Mouse (Mus musculus) hindbrain, postnatal 0 days (tissue): ENCODE measurements around the gene Fat3. TPM values are rescaled to one million over a fixed set of nuclear protein-coding genes. Genes with fewer than 3 reads are reported as not detected.

Experiments used
- ATAC-seq: fragments of 200-750 bp; cut with Nextera tagmentation; 2 replicates; pipeline ENCODE4 v1.8.0; 2017; ENCODE audit warnings: mild to moderate bottlenecking, moderate TSS enrichment, moderate library complexity
- DNase-seq: peaks from one replicate; pipeline ENCODE4 v3.0.0-alpha.2; 2015; ENCODE audit warnings: low spot score
- H3K27ac ChIP-seq: fragments of 300-500 bp; sonication (generic); 2 replicates; pipeline ENCODE4 v1.5.1; 2014; ENCODE audit warnings: mild to moderate bottlenecking
- H3K27me3 ChIP-seq: fragments of 300-500 bp; sonication (generic); 2 replicates; pipeline ENCODE4 v1.6.1; 2014; ENCODE audit warnings: low read length, mixed read lengths; ENCODE audit not compliant: insufficient read depth
- H3K36me3 ChIP-seq: fragments of 300-500 bp; sonication (generic); 2 replicates; pipeline ENCODE4 v1.6.1; 2014; ENCODE audit warnings: low read length, mixed read lengths; ENCODE audit not compliant: insufficient read depth
- H3K4me1 ChIP-seq: fragments of 300-500 bp; sonication (generic); 2 replicates; pipeline ENCODE4 v1.6.1; 2014; ENCODE audit warnings: antibody characterized with exemption, low read length, mixed read lengths; ENCODE audit not compliant: insufficient read depth
- H3K4me2 ChIP-seq: fragments of 300-500 bp; sonication (generic); 2 replicates; pipeline ENCODE4 v1.6.1; 2014; ENCODE audit warnings: low read depth, mild to moderate bottlenecking, low read length, moderate library complexity, mixed read lengths
- H3K4me3 ChIP-seq: fragments of 300-500 bp; sonication (generic); 2 replicates; pipeline ENCODE4 v1.5.1; 2014; ENCODE audit warnings: low read length
- H3K9ac ChIP-seq: fragments of 300-500 bp; sonication (generic); replicated peaks from 2 replicates; pipeline ENCODE4 v1.6.1; 2014; ENCODE audit warnings: mild to moderate bottlenecking, low read length, moderate library complexity, mixed read lengths
- H3K9me3 ChIP-seq: fragments of 300-500 bp; sonication (generic); 2 replicates; pipeline ENCODE4 v1.6.1; 2016; ENCODE audit warnings: low read length, mixed read lengths
- CTCF ChIP-seq: IDR thresholded peaks from 2 replicates; pipeline ENCODE4 v1.5.1; 2016; ENCODE audit warnings: antibody characterized with exemption, control low read depth, low read depth
- WGBS: fragments of 180-500 bp; shearing (Covaris S2); extraction: QIAGEN DNeasy Blood & Tissue Kit; methylation state at CpG from one replicate; pipeline ENCODE4 v1.1.7; 2014; 5-methylcytosine and 5-hydroxymethylcytosine counted together
- polyA plus RNA-seq: library from polyadenylated mRNA; unstranded; fragments of >200 nt; fragmentation: Nextera tagmentation; extraction: Ambion mirVana; gene quantifications from 2 replicates; pipeline ENCODE4 v1.2.1, GENCODE M21; 2015
- total RNA-seq: library from RNA; depleted of rRNA; stranded (reverse); fragments of >200 nt; gene quantifications from 2 replicates; pipeline ENCODE4 v1.2.3, GENCODE M21; 2014

The Fat3 gene
- total and polyA plus RNA-seq, 2 experiments from 2014 or later, result 4.7 to 36.4 TPM

DNA sequence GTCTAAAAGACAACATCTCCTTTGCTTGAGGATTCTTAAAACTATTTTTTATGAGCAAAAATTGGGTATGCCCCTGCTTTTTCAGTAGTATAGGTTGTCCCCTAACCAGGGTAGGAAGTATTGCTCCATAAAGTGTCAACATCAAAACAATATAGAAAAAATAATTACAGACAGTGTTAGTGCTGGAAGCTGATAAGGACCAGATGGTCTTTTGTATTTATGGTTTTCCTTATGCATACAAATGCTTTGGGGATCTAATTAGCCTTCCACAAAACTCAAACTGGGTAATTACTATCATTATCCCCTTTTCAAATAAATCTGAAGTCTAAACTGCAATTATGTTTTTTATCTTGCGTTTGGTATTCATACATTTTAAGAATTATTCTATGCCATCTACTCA is 368.5 kb downstream of the Fat3 start:
- Histone ChIP-seq H3K9ac (no peak overlapping the region), H3K4me2 (no peak overlapping the region), H3K4me3 (no peak overlapping the region), H3K36me3 (no peaks in the 10 kb centered on the region), H3K9me3 (no peaks in the 10 kb centered on the region), H3K27me3 (no peaks in the 10 kb centered on the region), H3K27ac (no peak overlapping the region), H3K4me1 (no peaks in the 10 kb centered on the region)
- DNase-seq (no peak), ATAC-seq (no peak)
- TF ChIP-seq CTCF, result no peak
- 89% methylated on average over 1 of the region's 1 CpGs for WGBS

DNA sequence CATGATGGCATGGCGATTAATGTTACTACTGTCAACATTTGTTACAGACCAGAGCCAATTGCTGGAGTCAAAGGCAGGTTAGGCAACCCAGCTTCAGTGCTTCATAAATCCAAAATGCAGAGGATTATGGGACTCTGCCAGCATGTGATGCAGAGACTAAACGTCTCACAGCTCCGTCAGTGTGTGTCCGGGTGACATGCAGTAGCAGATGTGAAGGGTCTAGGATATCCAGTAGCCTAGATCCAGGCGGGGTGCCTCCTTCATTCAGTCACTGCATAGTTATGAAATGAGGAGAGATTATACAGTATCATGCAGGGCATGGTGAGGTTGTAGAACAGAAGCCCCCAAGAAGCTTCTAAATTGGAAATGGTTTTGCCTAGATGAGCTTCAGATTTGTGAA is 379.3 kb downstream of the Fat3 start:
- Histone ChIP-seq H3K27ac (no peak overlapping the region), H3K4me2 (no peak overlapping the region), H3K9ac (no peak overlapping the region), H3K27me3 (no peaks in the 10 kb centered on the region), H3K9me3 (no peaks in the 10 kb centered on the region), H3K4me1 (no peaks in the 10 kb centered on the region), H3K36me3 (no peaks in the 10 kb centered on the region), H3K4me3 (no peak overlapping the region)
- no peak for DNase-seq
- 67% methylated on average over 5 of the region's 5 CpGs for WGBS
- ATAC-seq, result no peak
- no peak for TF ChIP-seq CTCF

DNA sequence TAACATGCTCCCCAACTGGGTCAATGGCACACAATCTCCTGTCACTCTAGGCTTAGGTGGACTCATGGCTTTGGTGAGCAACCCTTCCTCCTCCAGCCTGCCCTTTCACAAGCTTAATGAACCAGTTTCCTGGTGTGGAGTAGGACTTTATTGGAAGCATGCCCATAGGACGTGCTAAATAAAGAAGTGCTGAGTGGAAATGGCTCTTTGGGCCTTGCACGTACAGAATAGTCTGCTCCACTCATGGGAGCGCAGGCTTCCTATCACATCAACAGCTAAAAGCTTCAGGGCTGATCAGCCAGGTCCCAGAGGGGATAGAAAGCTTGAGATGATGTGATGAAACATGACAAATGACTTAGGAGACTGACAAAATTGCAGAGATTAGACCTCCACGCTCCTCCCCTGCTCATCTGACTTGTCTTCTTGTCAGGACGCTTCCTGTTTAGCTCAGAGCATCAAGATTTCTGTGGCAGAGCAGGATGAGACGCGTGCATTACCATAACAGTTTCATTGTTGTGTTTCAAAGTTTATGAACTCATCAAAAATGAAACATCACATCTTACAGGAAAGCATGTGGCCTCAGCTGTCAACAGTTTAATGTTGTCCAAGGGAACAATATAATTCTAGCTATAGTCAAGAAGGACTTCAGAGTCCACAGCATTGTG is 386.1 kb downstream of the Fat3 start:
- Histone ChIP-seq H3K9ac (no peak overlapping the region), H3K27ac (no peak overlapping the region), H3K4me1 (0 out of 2 replicates have a peak, but pooled peaks cover 3% of the 10 kb centered on the region), H3K4me2 (no peak overlapping the region), H3K4me3 (no peak overlapping the region), H3K27me3 (no peaks in the 10 kb centered on the region), H3K9me3 (no peaks in the 10 kb centered on the region), H3K36me3 (no peaks in the 10 kb centered on the region)
- no peak for TF ChIP-seq CTCF
- 55% methylated on average over 7 of the region's 7 CpGs for WGBS
- DNase-seq (peak; percentile 39), ATAC-seq (0 out of 2 replicates have a peak, but pooled peaks have one; percentile 27)

DNA sequence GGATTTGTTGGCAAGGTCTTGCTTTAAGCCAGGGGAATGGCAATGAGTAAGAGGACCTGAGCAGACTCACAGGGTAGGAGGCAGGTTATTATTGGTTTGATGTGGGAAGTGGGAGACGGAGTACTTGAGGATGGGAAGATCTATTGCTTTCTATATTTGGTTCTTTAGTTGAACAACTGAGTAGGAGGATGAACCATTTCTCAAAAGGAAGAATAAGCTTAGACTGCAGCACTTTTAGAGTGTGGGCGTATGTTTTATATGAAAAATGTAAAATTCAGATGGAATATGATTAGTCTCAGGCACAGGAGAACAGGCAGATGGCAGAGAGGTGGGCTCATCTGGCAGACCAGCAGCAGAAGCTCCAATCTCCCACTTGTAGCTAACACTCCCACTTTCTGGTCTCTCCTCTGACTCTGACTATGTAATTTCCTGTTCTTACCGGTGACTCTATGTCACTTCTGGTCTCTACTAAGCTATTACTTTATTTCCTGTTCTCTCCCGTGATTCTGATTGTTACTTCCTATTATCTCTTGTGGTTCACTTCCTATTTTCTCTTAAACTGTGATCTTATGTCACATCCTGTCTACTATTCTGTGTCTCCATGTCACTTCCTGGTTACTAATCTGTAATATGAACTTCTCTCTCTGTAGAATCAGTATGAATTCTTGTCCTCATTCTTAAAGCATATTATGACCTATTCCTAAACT is 387.0 kb downstream of the Fat3 start:
- Histone ChIP-seq H3K9me3 (no peaks in the 10 kb centered on the region), H3K4me1 (0 out of 2 replicates have a peak, but pooled peaks cover 3% of the 10 kb centered on the region), H3K4me3 (no peak overlapping the region), H3K4me2 (no peak overlapping the region), H3K27me3 (no peaks in the 10 kb centered on the region), H3K27ac (no peak overlapping the region), H3K36me3 (no peaks in the 10 kb centered on the region), H3K9ac (no peak overlapping the region)
- no peak for TF ChIP-seq CTCF
- WGBS, result 90% methylated on average over 4 of the region's 4 CpGs
- ATAC-seq (no peak), DNase-seq (no peak)

DNA sequence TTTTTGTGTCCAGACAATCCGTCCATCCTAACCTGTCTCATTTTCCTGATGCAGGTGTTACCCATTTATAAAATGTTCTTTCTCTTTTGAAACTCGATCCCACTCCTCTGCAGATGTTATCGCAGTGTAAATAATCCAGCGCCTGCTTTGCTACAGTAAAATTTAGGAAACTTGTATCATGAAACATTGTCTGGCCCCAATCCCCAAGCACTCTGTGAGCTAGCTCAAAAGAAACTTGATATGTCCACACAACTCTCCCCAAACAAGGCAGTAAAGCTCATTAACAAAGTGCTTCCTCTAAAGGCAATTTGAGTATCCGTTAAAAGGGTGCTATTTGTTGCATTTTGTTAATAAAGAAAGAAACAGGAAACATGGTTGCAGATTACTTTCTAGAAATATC is 393.2 kb downstream of the Fat3 start:
- Histone ChIP-seq H3K4me3 (no peak overlapping the region), H3K36me3 (no peaks in the 10 kb centered on the region), H3K27me3 (no peaks in the 10 kb centered on the region), H3K9ac (no peak overlapping the region), H3K4me1 (no peaks in the 10 kb centered on the region), H3K9me3 (no peaks in the 10 kb centered on the region), H3K27ac (no peak overlapping the region), H3K4me2 (no peak overlapping the region)
- TF ChIP-seq CTCF, result no peak
- ATAC-seq (no peak), DNase-seq (no peak)
- WGBS, result 80% methylated on average over 5 of the region's 5 CpGs

DNA sequence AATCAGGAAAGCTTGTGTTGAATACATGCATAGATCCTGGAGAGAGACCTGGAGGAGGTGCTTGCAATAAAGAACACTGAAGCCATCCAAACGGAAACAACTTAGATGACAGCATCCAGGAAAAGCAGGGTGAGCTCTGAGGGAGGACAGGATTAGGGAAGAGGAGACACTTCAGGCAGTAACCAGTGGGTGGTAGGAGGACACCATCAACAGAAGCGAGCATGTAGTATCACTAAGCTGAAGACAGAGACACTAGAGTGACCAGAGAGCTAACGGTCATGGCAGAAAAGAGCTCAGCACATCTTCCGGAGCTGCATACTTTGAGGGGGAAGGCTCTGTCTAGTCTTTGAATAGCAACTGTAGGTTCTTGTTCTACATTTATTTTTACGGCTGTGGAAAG is 393.7 kb downstream of the Fat3 start:
- Histone ChIP-seq H3K9me3 (no peaks in the 10 kb centered on the region), H3K27ac (no peak overlapping the region), H3K9ac (no peak overlapping the region), H3K27me3 (no peaks in the 10 kb centered on the region), H3K4me3 (no peak overlapping the region), H3K4me1 (no peaks in the 10 kb centered on the region), H3K36me3 (no peaks in the 10 kb centered on the region), H3K4me2 (no peak overlapping the region)
- DNase-seq, result no peak
- 73% methylated on average over 5 of the region's 5 CpGs for WGBS
- no peak for ATAC-seq
- TF ChIP-seq CTCF, result peak; percentile 21; the same call in 1 of the 2 replicates

DNA sequence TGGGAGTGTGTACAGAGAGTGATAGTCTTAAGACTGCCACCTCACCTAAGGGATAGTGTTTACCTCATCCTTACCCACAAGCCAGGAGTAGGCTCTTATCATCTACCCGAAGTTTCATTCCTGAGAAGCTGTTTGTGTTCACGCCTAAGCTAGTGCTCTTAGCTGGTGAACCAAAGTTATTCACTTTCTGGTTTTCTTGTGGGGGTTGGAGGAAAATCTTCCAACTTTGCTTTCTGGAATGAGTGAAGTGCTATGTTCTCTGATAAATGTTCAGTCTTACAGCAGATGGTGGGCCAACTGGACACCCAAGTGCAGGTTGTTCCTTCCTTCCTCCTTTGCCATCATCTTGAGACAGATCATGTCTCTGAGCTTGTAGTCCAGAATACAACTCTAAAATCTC is 402.5 kb downstream of the Fat3 start:
- no peak overlapping the region for H3K4me3 ChIP-seq
- no peak for TF ChIP-seq CTCF

More for the DNA sequence above, 402.5 kb downstream of the Fat3 start:
- H3K27ac ChIP-seq, result no peak overlapping the region
- no peaks in the 10 kb centered on the region for H3K36me3 ChIP-seq
- no peak overlapping the region for H3K9ac ChIP-seq
- H3K27me3 ChIP-seq, result no peaks in the 10 kb centered on the region
- no peaks in the 10 kb centered on the region for H3K4me1 ChIP-seq
- WGBS, result 92% methylated on average over 2 of the region's 2 CpGs
- H3K9me3 ChIP-seq, result no peaks in the 10 kb centered on the region
- H3K4me2 ChIP-seq, result no peak overlapping the region
- DNase-seq (no peak), ATAC-seq (no peak)
